Mouse (Mus musculus) liver, adult 2 months (tissue): ENCODE results near the gene Ceacam18. TPM values are rescaled to one million over a fixed set of nuclear protein-coding genes. Genes with fewer than 3 reads are reported as not detected.
"Not testable (repeated sequence)": the region's sequence is repeated elsewhere in the genome, so short reads cannot be mapped to it uniquely, and the experiment has no call there.

Experiments used
- DNase-seq: peaks from one replicate; pipeline ENCODE4 v3.0.0-alpha.2; 2011; ENCODE audit warnings: low read depth, low spot score; ENCODE audit errors: extremely low read depth
- H3K27ac ChIP-seq: fragments of 200-500 bp; replicated peaks from 2 replicates; pipeline ENCODE4 v1.5.1; 2012; ENCODE audit warnings: low read depth, mild to moderate bottlenecking, control low read depth, inconsistent platforms, low read length; ENCODE audit not compliant: insufficient read depth
- H3K27me3 ChIP-seq: fragments of 200-500 bp; 2 replicates; pipeline ENCODE4 v1.6.1; 2012; ENCODE audit warnings: mild to moderate bottlenecking, moderate library complexity, low read length, inconsistent platforms; ENCODE audit not compliant: control insufficient read depth, insufficient read depth
- H3K36me3 ChIP-seq: fragments of 200-500 bp; 2 replicates; pipeline ENCODE4 v1.6.1; 2012; ENCODE audit warnings: low read length, inconsistent platforms; ENCODE audit not compliant: control insufficient read depth, insufficient read depth
- H3K4me1 ChIP-seq: fragments of 200-500 bp; 2 replicates; pipeline ENCODE4 v1.6.1; 2011; ENCODE audit warnings: low read length; ENCODE audit not compliant: control insufficient read depth, insufficient read depth
- H3K4me3 ChIP-seq: fragments of 200-500 bp; 2 replicates; pipeline ENCODE4 v1.5.1; 2011; ENCODE audit warnings: low read depth, mild to moderate bottlenecking, control low read depth, low read length, moderate library complexity; ENCODE audit not compliant: insufficient read depth
- H3K79me2 ChIP-seq: fragments of 200-500 bp; 2 replicates; pipeline ENCODE4 v1.6.1; 2012; ENCODE audit warnings: inconsistent platforms, mild to moderate bottlenecking, low read length, moderate library complexity; ENCODE audit not compliant: control insufficient read depth, insufficient read depth
- H3K9ac ChIP-seq: fragments of 200-500 bp; 2 replicates; pipeline ENCODE4 v1.6.1; 2012; ENCODE audit warnings: low read depth, mild to moderate bottlenecking, control low read depth, inconsistent platforms, low read length
- CTCF ChIP-seq: fragments of 200-500 bp; IDR thresholded peaks from 2 replicates; pipeline ENCODE4 v1.5.1; 2011; ENCODE audit warnings: low read depth, low read length, control low read depth
- POLR2A ChIP-seq: fragments of 200-500 bp; IDR thresholded peaks from 2 replicates; pipeline ENCODE4 v1.6.1; 2011; ENCODE audit warnings: low read length, control low read depth; ENCODE audit not compliant: insufficient read depth; ENCODE audit errors: extremely low read depth
- WGBS: fragments of 180-500 bp; shearing (Covaris S2); methylation state at CpG from one replicate; pipeline ENCODE4 v1.1.7; 2018; 5-methylcytosine and 5-hydroxymethylcytosine counted together
- polyA plus RNA-seq: library from polyadenylated mRNA; depleted of rRNA; stranded (reverse); fragments of >200 nt; gene quantifications from 2 replicates; pipeline ENCODE4 v1.2.3, GENCODE M21; 2012; rRNA removed
- total RNA-seq: library from RNA; depleted of rRNA; stranded (reverse); fragments of >200 nt; gene quantifications from 2 replicates; pipeline ENCODE4 v1.2.3, GENCODE M21; 2014; rRNA removed

The Ceacam18 gene
- total and polyA plus RNA-seq, 2 experiments, result not detected

DNA sequence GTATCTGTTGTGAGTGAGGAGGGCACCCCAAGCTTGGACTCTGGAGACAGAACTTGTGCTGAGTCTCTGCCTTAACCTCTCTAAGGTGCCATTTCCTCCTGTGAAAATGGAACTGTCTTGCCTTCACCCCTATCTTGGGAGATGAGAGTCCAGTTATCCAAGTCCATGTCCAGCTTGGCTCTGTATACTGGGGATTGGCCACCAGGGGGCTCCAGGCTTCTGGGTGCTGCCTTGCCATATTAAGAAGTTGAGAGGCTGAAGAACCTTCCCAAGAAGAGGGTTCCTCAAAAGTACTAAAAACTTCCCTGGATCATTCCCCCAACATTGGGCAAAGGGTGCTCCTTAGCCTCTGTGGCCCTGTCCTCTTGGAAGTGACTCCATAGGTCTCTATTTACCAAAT lies 44.0 kb downstream of the Ceacam18 start:
- H3K79me2 ChIP-seq, result no peaks in the 10 kb centered on the region; the same call in 1 of the 2 replicates
- H3K9ac ChIP-seq, result no peak overlapping the region
- DNase-seq, result no peak
- no peak overlapping the region for H3K4me3 ChIP-seq
- H3K4me1 ChIP-seq, result no peaks in the 10 kb centered on the region
- H3K36me3 ChIP-seq, result peaks cover 3% of the 10 kb centered on the region; the same call in 1 of the 2 replicates
- no peak overlapping the region for H3K27ac ChIP-seq
- no peak for TF ChIP-seq POLR2A
- TF ChIP-seq CTCF, result peak; percentile 70
- H3K27me3 ChIP-seq, result no peaks in the 10 kb centered on the region

DNA sequence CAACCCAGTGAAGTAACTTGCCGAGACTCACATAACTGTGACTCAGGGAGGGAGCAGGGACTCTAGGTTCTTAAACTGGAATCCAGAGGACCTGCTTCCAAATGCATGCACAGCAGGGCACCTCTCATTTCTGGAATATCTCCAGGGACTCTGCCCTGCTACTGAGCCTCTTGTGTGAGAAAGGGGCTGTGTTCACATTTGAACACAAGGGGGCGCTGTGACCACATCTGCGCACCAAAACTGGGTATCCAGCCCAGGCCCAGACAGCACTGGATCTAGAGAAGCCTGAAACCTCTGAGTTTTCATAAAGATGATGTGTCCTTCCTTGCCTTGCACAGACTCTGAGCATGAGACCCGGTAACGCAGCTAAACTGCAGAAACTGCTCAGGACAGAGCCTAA lies 46.5 kb downstream of the Ceacam18 start:
- Histone ChIP-seq H3K27me3 (no peaks in the 10 kb centered on the region), H3K4me3 (no peak overlapping the region), H3K9ac (no peak overlapping the region), H3K79me2 (no peaks in the 10 kb centered on the region), H3K4me1 (no peaks in the 10 kb centered on the region), H3K27ac (no peak overlapping the region), H3K36me3 (peaks cover 2% of the 10 kb centered on the region; the same call in 1 of the 2 replicates)
- no peak for DNase-seq
- 30% methylated on average over 5 of the region's 5 CpGs for WGBS
- TF ChIP-seq POLR2A (no peak), CTCF (peak; percentile 85)

DNA sequence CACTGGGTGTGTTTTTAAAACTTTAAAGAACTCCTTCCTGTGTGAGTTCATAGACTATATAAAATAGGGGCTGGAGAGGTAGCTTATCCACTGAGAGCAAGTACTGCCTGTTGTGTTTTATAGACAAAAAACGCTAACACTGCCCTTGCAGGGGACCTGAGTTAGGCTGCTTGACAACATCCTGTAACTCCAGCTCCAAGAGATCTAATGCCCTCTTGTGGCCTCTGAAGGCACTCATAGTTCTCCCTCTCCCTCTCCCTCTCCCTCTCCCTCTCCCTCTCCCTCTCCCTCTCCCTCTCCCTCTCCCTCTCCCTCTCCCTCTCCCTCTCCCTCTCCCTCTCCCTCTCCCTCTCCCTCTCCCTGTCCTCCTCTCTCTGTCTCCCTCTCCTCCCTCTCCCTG lies 48.0 kb downstream of the Ceacam18 start:
- not testable (repeated sequence) for H3K79me2 ChIP-seq, H3K36me3 ChIP-seq, H3K9ac ChIP-seq, H3K27me3 ChIP-seq, DNase-seq, H3K4me1 ChIP-seq, H3K27ac ChIP-seq, H3K4me3 ChIP-seq
- 13% methylated on average over 1 of the region's 1 CpGs for WGBS

DNA sequence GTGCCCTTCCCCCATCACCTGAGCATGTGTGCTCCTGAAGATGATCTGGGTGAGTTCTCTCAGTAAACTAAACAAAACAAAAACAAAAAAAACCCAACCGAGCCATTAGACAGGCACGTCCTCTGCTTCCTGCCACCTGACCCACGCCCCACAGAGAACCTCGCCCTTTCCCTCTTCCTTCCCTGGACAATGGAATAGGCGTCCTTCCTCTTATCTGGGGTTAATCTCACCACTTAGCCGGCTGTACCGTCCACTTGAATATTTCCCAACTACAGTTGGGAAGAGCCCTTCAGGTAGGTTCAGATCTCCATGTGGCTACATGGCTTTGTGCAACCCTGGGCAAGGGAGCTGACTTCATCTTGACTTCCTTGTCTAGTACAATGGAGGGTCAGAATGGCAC lies 50.6 kb downstream of the Ceacam18 start:
- no peak overlapping the region for H3K27ac ChIP-seq
- H3K27me3 ChIP-seq, result no peaks in the 10 kb centered on the region; the same call in 1 of the 2 replicates
- H3K36me3 ChIP-seq, result no peaks in the 10 kb centered on the region
- H3K4me3 ChIP-seq, result no peak overlapping the region
- H3K79me2 ChIP-seq, result no peaks in the 10 kb centered on the region
- TF ChIP-seq CTCF (no peak), POLR2A (no peak)
- H3K4me1 ChIP-seq, result no peaks in the 10 kb centered on the region
- H3K9ac ChIP-seq, result no peak overlapping the region
- no peak for DNase-seq
- WGBS, result 39% methylated on average over 7 of the region's 7 CpGs

- Histone ChIP-seq H3K27ac (no peak within 1 kb of the TSS), H3K36me3 (no peaks in the 10 kb centered on the region), H3K27me3 (no peaks in the 10 kb centered on the region; the same call in 1 of the 2 replicates), H3K9ac (no peak within 1 kb of the TSS), H3K4me1 (no peaks in the 10 kb centered on the region), H3K79me2 (no peaks in the 10 kb centered on the region), H3K4me3 (no peak within 1 kb of the TSS)
- DNase-seq, result no peak
- no peak for TF ChIP-seq CTCF
- no peak for TF ChIP-seq POLR2A
These were observed 55.6 kb downstream of the Ceacam18 start, which contains the start of gene Klk14 for GRCm38 (mm10) chr7:43690118-43690517. Klk14 (plus strand) TSS chr7:43690418.

Other genes with a start within 250 kb of the Ceacam18 start
- 0.09 and 0.40 TPM in 2 replicates for gene Siglecg, start 226.5 kb upstream of the Ceacam18 start, total RNA-seq
- gene Siglecg, start 226.5 kb upstream of the Ceacam18 start, polyA plus RNA-seq, result 0.36 and 1.1 TPM in 2 replicates
- gene Lim2, start 207.0 kb upstream of the Ceacam18 start, total RNA-seq, result not detected in 2 replicates
- gene Lim2, start 207.0 kb upstream of the Ceacam18 start, polyA plus RNA-seq, result not detected in 2 replicates
- 0.81 and 1.1 TPM in 2 replicates for gene Nkg7, start 197.6 kb upstream of the Ceacam18 start, total RNA-seq
- 1.7 and 2.5 TPM in 2 replicates for gene Nkg7, start 197.6 kb upstream of the Ceacam18 start, polyA plus RNA-seq
- not detected in 2 replicates for gene Cldnd2, start 193.9 kb upstream of the Ceacam18 start, total RNA-seq
- gene Cldnd2, start 193.9 kb upstream of the Ceacam18 start, polyA plus RNA-seq, result 0.17 TPM in 1 of 2 replicates, not detected in the other
- gene Etfb, start 190.6 kb upstream of the Ceacam18 start, total RNA-seq, result 473 and 572 TPM in 2 replicates
- 330 and 416 TPM in 2 replicates for gene Etfb, start 190.6 kb upstream of the Ceacam18 start, polyA plus RNA-seq
- not detected in 2 replicates for gene Gm45233, start 190.6 kb upstream of the Ceacam18 start, total RNA-seq
- gene Gm45233, start 190.6 kb upstream of the Ceacam18 start, polyA plus RNA-seq, result 0.28 TPM in 1 of 2 replicates, not detected in the other
- gene Vsig10l, start 171.6 kb upstream of the Ceacam18 start, total RNA-seq, result 0.37 and 0.47 TPM in 2 replicates
- 0.80 and 1.6 TPM in 2 replicates for gene Vsig10l, start 171.6 kb upstream of the Ceacam18 start, polyA plus RNA-seq
- 0.13 and 0.18 TPM in 2 replicates for gene Iglon5, start 144.6 kb upstream of the Ceacam18 start, total RNA-seq
- gene Iglon5, start 144.6 kb upstream of the Ceacam18 start, polyA plus RNA-seq, result 0.62 and 0.81 TPM in 2 replicates
- not detected in 2 replicates for gene 4931406B18Rik, start 128.8 kb upstream of the Ceacam18 start, total RNA-seq
- gene 4931406B18Rik, start 128.8 kb upstream of the Ceacam18 start, polyA plus RNA-seq, result not detected in 2 replicates
- gene Cd33, start 90.3 kb upstream of the Ceacam18 start, total RNA-seq, result 0.28 and 1.3 TPM in 2 replicates
- gene Cd33, start 90.3 kb upstream of the Ceacam18 start, polyA plus RNA-seq, result 0.16 and 1.0 TPM in 2 replicates
- 1.1 and 1.2 TPM in 2 replicates for gene Zfp658, start 72.5 kb upstream of the Ceacam18 start, total RNA-seq
- 0.20 and 0.49 TPM in 2 replicates for gene Zfp658, start 72.5 kb upstream of the Ceacam18 start, polyA plus RNA-seq
- 3.5 and 3.9 TPM in 2 replicates for gene Zfp719, start 55.1 kb upstream of the Ceacam18 start, total RNA-seq
- 0.59 and 1.1 TPM in 2 replicates for gene Zfp719, start 55.1 kb upstream of the Ceacam18 start, polyA plus RNA-seq
- 0.09 TPM in 1 of 2 replicates, not detected in the other for gene Zfp819, start 27.5 kb upstream of the Ceacam18 start, total RNA-seq
- not detected in 2 replicates for gene Zfp819, start 27.5 kb upstream of the Ceacam18 start, polyA plus RNA-seq
- 2.1 and 3.0 TPM in 2 replicates for gene Siglece, start 25.5 kb downstream of the Ceacam18 start, total RNA-seq
- 2.2 and 4.5 TPM in 2 replicates for gene Siglece, start 25.5 kb downstream of the Ceacam18 start, polyA plus RNA-seq
- 2.4 and 3.2 TPM in 2 replicates for gene Ctu1, start 37.3 kb downstream of the Ceacam18 start, total RNA-seq
- gene Ctu1, start 37.3 kb downstream of the Ceacam18 start, polyA plus RNA-seq, result 5.1 and 5.8 TPM in 2 replicates
- not detected in 2 replicates for gene Klk14, start 55.7 kb downstream of the Ceacam18 start, total RNA-seq
- gene Klk14, start 55.7 kb downstream of the Ceacam18 start, polyA plus RNA-seq, result not detected in 2 replicates
- gene Klk13, start 77.9 kb downstream of the Ceacam18 start, total RNA-seq, result not detected in 2 replicates
- gene Klk13, start 77.9 kb downstream of the Ceacam18 start, polyA plus RNA-seq, result not detected in 2 replicates
- gene Klk12, start 134.2 kb downstream of the Ceacam18 start, total RNA-seq, result not detected in 2 replicates
- gene Klk12, start 134.2 kb downstream of the Ceacam18 start, polyA plus RNA-seq, result not detected in 2 replicates
- not detected in 2 replicates for gene Klk11, start 139.9 kb downstream of the Ceacam18 start, total RNA-seq
- not detected in 2 replicates for gene Klk11, start 139.9 kb downstream of the Ceacam18 start, polyA plus RNA-seq
- not detected in 2 replicates for gene Klk10, start 146.3 kb downstream of the Ceacam18 start, total RNA-seq
- not detected in 2 replicates for gene Klk10, start 146.3 kb downstream of the Ceacam18 start, polyA plus RNA-seq
- gene Klk9, start 157.2 kb downstream of the Ceacam18 start, total RNA-seq, result not detected in 2 replicates
- gene Klk9, start 157.2 kb downstream of the Ceacam18 start, polyA plus RNA-seq, result not detected in 2 replicates
- 0.65 and 1.1 TPM in 2 replicates for gene Klk8, start 162.9 kb downstream of the Ceacam18 start, total RNA-seq
- 0.31 TPM in 1 of 2 replicates, not detected in the other for gene Klk8, start 162.9 kb downstream of the Ceacam18 start, polyA plus RNA-seq
- not detected in 2 replicates for gene Klk7, start 176.6 kb downstream of the Ceacam18 start, total RNA-seq
- gene Klk7, start 176.6 kb downstream of the Ceacam18 start, polyA plus RNA-seq, result not detected in 2 replicates
- not detected in 2 replicates for gene Klk6, start 189.8 kb downstream of the Ceacam18 start, total RNA-seq
- not detected in 2 replicates for gene Klk6, start 189.8 kb downstream of the Ceacam18 start, polyA plus RNA-seq
- gene Klk5, start 207.3 kb downstream of the Ceacam18 start, total RNA-seq, result not detected in 2 replicates
- not detected in 2 replicates for gene Klk5, start 207.3 kb downstream of the Ceacam18 start, polyA plus RNA-seq
- not detected in 2 replicates for gene Klk4, start 246.5 kb downstream of the Ceacam18 start, total RNA-seq
- not detected in 2 replicates for gene Klk4, start 246.5 kb downstream of the Ceacam18 start, polyA plus RNA-seq